Mouse (Mus musculus) intestine, postnatal 0 days (tissue): Measurements from ENCODE around the gene Epor. TPM values are rescaled to one million over a fixed set of nuclear protein-coding genes. Genes with fewer than 3 reads are reported as not detected.

Experiments used
- ATAC-seq: fragments of 200-750 bp; cut with Nextera tagmentation; 2 replicates; pipeline ENCODE4 v1.8.0; 2017; ENCODE audit warnings: mild to moderate bottlenecking, moderate TSS enrichment, moderate library complexity
- H3K27ac ChIP-seq: fragments of 300-500 bp; sonication (generic); 2 replicates; pipeline ENCODE4 v1.5.1; 2014; ENCODE audit warnings: mild to moderate bottlenecking, low read depth, low read length, moderate library complexity
- H3K27me3 ChIP-seq: fragments of 300-500 bp; sonication (generic); replicated peaks from 2 replicates; pipeline ENCODE4 v1.6.1; 2014; ENCODE audit warnings: low read length, mixed read lengths; ENCODE audit not compliant: control insufficient read depth, insufficient read depth
- H3K36me3 ChIP-seq: fragments of 300-500 bp; sonication (generic); 2 replicates; pipeline ENCODE4 v1.6.1; 2014; ENCODE audit warnings: mild to moderate bottlenecking, moderate library complexity; ENCODE audit not compliant: control insufficient read depth, insufficient read depth
- H3K4me1 ChIP-seq: fragments of 300-500 bp; sonication (generic); replicated peaks from 2 replicates; pipeline ENCODE4 v1.6.1; 2014; ENCODE audit warnings: antibody characterized with exemption, low read length, mixed read lengths; ENCODE audit not compliant: control insufficient read depth, insufficient read depth
- H3K4me2 ChIP-seq: fragments of 300-500 bp; sonication (generic); replicated peaks from 2 replicates; pipeline ENCODE4 v1.6.1; 2014; ENCODE audit warnings: low read depth, mild to moderate bottlenecking, moderate library complexity
- H3K4me3 ChIP-seq: fragments of 300-500 bp; sonication (generic); 2 replicates; pipeline ENCODE4 v1.5.1; 2014; ENCODE audit warnings: low read depth, low read length
- H3K9ac ChIP-seq: fragments of 300-500 bp; sonication (generic); 2 replicates; pipeline ENCODE4 v1.6.1; 2014; ENCODE audit warnings: mild to moderate bottlenecking, low read depth, low read length
- H3K9me3 ChIP-seq: fragments of 300-500 bp; sonication (generic); 2 replicates; pipeline ENCODE4 v1.6.1; 2016; ENCODE audit warnings: mixed run types; ENCODE audit not compliant: control insufficient read depth
- CTCF ChIP-seq: sonication (generic); IDR thresholded peaks from 2 replicates; pipeline ENCODE4 v1.5.1; 2016; ENCODE audit warnings: low read depth, mild to moderate bottlenecking, control low read depth, antibody characterized with exemption, moderate library complexity
- WGBS: fragments of 180-500 bp; shearing (Covaris S2); extraction: QIAGEN DNeasy Blood & Tissue Kit; methylation state at CpG from one replicate; pipeline ENCODE4 v1.1.7; 2014; 5-methylcytosine and 5-hydroxymethylcytosine counted together
- polyA plus RNA-seq: library from polyadenylated mRNA; unstranded; fragments of >200 nt; fragmentation: Nextera tagmentation; extraction: Ambion mirVana; gene quantifications from 2 replicates; pipeline ENCODE4 v1.2.1, GENCODE M21; 2015

The Epor gene
- 3.2 and 3.8 TPM in 2 replicates for polyA plus RNA-seq

GRCm38 (mm10) chr9:21963417-21963816 is at the start of gene Epor:
Gene Epor, minus strand, starts transcription at chr9:21963506.
- 29% methylated on average over 7 of the region's 8 CpGs for WGBS
- Histone ChIP-seq H3K4me1 (no peaks in the 10 kb centered on the region; the same call in 1 of the 2 replicates), H3K4me3 (peak within 1 kb of the TSS; percentile 50), H3K27me3 (peaks cover 34% of the 10 kb centered on the region), H3K9me3 (no peaks in the 10 kb centered on the region), H3K27ac (no peak within 1 kb of the TSS), H3K36me3 (no peaks in the 10 kb centered on the region), H3K9ac (0 out of 2 replicates have a peak within 1 kb of the TSS, but pooled peaks have one; percentile 17), H3K4me2 (peak within 1 kb of the TSS; percentile 88)
- no peak for ATAC-seq
- TF ChIP-seq CTCF = no peak

- no peak overlapping the region for H3K9ac ChIP-seq
- peaks cover 66% of the 10 kb centered on the region for H3K36me3 ChIP-seq
- no peaks in the 10 kb centered on the region for H3K27me3 ChIP-seq
- TF ChIP-seq CTCF = no peak
- H3K4me3 ChIP-seq = no peak overlapping the region
- no peak overlapping the region for H3K27ac ChIP-seq
- no peaks in the 10 kb centered on the region for H3K9me3 ChIP-seq
- 92% methylated on average over 13 of the region's 13 CpGs for WGBS
- H3K4me1 ChIP-seq = no peaks in the 10 kb centered on the region
- no peak overlapping the region for H3K4me2 ChIP-seq
- no peak for ATAC-seq
Observed at GRCm38 (mm10) chr9:22012731-22013130, 49.4 kb upstream of the Epor start.

- H3K4me3 ChIP-seq = no peak overlapping the region
- peaks cover 77% of the 10 kb centered on the region for H3K36me3 ChIP-seq
- no peak for TF ChIP-seq CTCF
- no peaks in the 10 kb centered on the region for H3K9me3 ChIP-seq
- H3K4me1 ChIP-seq = no peaks in the 10 kb centered on the region
- H3K27ac ChIP-seq = no peak overlapping the region
- H3K4me2 ChIP-seq = no peak overlapping the region
- H3K9ac ChIP-seq = no peak overlapping the region
- no peaks in the 10 kb centered on the region for H3K27me3 ChIP-seq
- 86% methylated on average over 5 of the region's 5 CpGs for WGBS
- ATAC-seq = no peak
Observed at GRCm38 (mm10) chr9:22011055-22011454, 47.7 kb upstream of the Epor start.

GRCm38 (mm10) chr9:22004546-22004945 is 41.2 kb upstream of the Epor start:
- ATAC-seq = no peak
- Histone ChIP-seq H3K4me2 (peak overlapping the region; percentile 80), H3K27me3 (no peaks in the 10 kb centered on the region), H3K36me3 (peaks cover 49% of the 10 kb centered on the region), H3K4me1 (peaks cover 4% of the 10 kb centered on the region), H3K9ac (no peak overlapping the region), H3K9me3 (no peaks in the 10 kb centered on the region), H3K27ac (no peak overlapping the region; the same call in 1 of the 2 replicates), H3K4me3 (0 out of 2 replicates have a peak overlapping the region, but pooled peaks have one; percentile 70)
- no peak for TF ChIP-seq CTCF
- 67% methylated on average over 12 of the region's 12 CpGs for WGBS

GRCm38 (mm10) chr9:22003163-22003554 is 39.9 kb upstream of the Epor start:
- H3K4me2 ChIP-seq = peak overlapping the region; percentile 80
- H3K9me3 ChIP-seq = no peaks in the 10 kb centered on the region
- peaks cover 4% of the 10 kb centered on the region for H3K4me1 ChIP-seq
- peak overlapping the region; percentile 70 for H3K4me3 ChIP-seq
- H3K36me3 ChIP-seq = peaks cover 35% of the 10 kb centered on the region
- peak overlapping the region; percentile 59 for H3K9ac ChIP-seq
- TF ChIP-seq CTCF = no peak
- ATAC-seq = peak; percentile 19
- no peaks in the 10 kb centered on the region for H3K27me3 ChIP-seq
- WGBS = under 1% methylated on average over 18 of the region's 18 CpGs
- peak overlapping the region; percentile 82 for H3K27ac ChIP-seq

GRCm38 (mm10) chr9:22002194-22003162 is 39.2 kb upstream of the Epor start, which contains the start of the genes Ccdc151 and Prkcsh:
Gene Ccdc151, minus strand, starts transcription at chr9:22002634.
Gene Prkcsh, plus strand, starts transcription at chr9:22002806.
- Histone ChIP-seq H3K4me3 (peak within 1 kb of the TSS; percentile 70), H3K4me1 (peaks cover 4% of the 10 kb centered on the region), H3K27ac (peak within 1 kb of the TSS; percentile 82), H3K4me2 (peak within 1 kb of the TSS; percentile 80), H3K36me3 (peaks cover 29% of the 10 kb centered on the region), H3K27me3 (no peaks in the 10 kb centered on the region), H3K9ac (peak within 1 kb of the TSS; percentile 59), H3K9me3 (no peaks in the 10 kb centered on the region)
- ATAC-seq = peak; percentile 99
- TF ChIP-seq CTCF = no peak
- 7% methylated on average over 57 of the region's 57 CpGs for WGBS
